Mouse (Mus musculus): ENCODE results near the gene Slu7. TPM values are rescaled to one million over a fixed set of nuclear protein-coding genes. Genes with fewer than 3 reads are reported as not detected.
A peak's percentile ranks its signal among the peaks of the same experiment; 100 is the strongest.

Gene Slu7
- polyA plus RNA-seq, 1 experiment from 2014 or later, result 28.4 TPM

DNA sequence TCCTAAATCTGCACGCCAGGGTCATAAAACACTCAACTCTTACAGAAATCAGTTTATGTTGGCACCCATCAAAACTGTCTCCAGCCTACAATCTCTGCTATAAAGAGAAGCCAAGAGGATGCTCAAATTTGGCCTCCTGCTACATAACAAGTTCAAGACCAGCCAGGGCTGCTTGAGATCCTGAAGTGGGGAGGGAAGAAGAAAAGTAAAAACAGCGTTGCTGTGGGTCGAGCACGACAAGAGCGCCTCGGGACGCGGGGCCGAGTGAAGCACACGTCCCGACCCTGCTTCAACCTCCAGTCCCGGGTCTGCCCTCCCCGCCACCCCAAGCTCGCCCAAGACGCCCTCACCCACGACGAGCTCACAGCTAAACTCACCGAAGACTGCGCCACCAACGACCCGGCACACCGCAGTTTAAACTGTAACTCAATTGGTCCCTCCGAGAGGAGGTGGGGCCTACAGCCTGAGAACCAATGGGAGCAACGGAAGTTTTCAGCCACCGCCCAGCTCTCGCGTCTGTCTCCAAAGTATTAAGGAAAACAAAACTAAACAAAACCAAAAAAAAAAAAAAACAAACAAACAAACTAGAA is 7.6 kb upstream of the Slu7 start, which contains the start of gene Pttg1:
TSS of gene Pttg1 (minus strand) at position 428 of the 590 bp plus-strand sequence.
- no peaks in the 10 kb centered on the region for H3K27me3 ChIP-seq
- no peaks in the 10 kb centered on the region for H3K9me3 ChIP-seq (replicated peaks)
- DNase-seq (peak; percentile 73), ATAC-seq (ENCODE audit: low read depth) (peak; percentile 99)
- whole genome bisulfite sequencing (ENCODE audit: insufficient replicate concordance), result 4% methylated on average over 27 of the region's 27 CpGs
- H3K27ac ChIP-seq, result peak within 1 kb of the TSS; percentile 88
- peaks cover 15% of the 10 kb centered on the region for H3K4me1 ChIP-seq (replicated peaks)
- H3K9ac ChIP-seq, result peak within 1 kb of the TSS; percentile 80
- peak within 1 kb of the TSS; percentile 71 for H3K4me3 ChIP-seq (replicated peaks)
- peaks cover 17% of the 10 kb centered on the region for H3K36me3 ChIP-seq
- H3K4me2 ChIP-seq, result peak within 1 kb of the TSS; percentile 76

DNA sequence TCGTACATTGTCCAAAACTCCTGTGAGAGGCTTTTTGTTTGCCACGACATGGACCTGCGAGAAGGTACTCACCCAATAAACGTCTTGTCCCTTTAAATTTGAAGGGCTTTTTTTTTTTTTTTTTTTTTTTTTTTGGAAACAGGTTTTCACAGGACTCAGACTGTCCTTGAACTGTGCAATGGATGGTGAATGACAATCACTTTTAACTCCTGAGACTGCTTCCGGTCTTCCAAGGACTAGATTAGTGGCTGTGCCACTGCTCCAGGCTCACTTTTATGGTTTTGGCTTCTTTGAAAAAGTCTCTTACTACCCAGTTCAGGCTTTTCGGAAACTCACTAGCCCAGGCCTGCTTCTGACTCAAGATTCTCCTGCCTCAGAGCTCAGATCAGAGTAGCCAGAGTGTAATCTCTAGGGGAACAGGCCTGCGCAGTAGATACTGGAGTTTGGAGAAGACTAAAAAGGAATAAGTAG is 7.1 kb upstream of the Slu7 start:
- Histone ChIP-seq H3K36me3 (peaks cover 15% of the 10 kb centered on the region), H3K9me3 (replicated peaks) (no peaks in the 10 kb centered on the region), H3K27me3 (no peaks in the 10 kb centered on the region), H3K4me2 (peak overlapping the region; percentile 76), H3K27ac (peak overlapping the region; percentile 88), H3K4me3 (replicated peaks) (peak overlapping the region; percentile 71), H3K9ac (peak overlapping the region; percentile 80), H3K4me1 (replicated peaks) (peaks cover 15% of the 10 kb centered on the region)
- peak; percentile 71 for ATAC-seq (ENCODE audit: low read depth)
- 14% methylated on average over 7 of the region's 7 CpGs for WGBS (ENCODE audit: insufficient replicate concordance)
- peak; percentile 26 for DNase-seq

DNA sequence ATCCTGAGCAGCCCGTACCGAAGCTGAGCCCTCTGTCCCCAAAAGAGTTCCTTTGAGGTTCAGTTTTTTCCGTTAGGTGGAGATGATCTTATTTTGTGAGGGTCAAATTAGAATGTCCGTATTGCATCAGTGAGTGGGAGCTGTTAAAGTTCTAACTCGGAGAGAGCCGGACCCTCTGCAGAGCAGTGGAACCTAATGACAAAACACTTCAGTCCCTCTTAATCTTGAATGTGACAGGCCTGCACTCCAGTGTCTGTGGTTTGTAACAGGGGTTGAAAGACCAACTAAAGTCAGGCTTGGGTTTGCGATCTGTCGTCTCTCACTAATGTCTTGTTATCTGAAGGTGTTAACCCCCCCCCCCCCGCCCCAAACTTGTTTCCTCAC is 472 bp downstream of the Slu7 start:
- WGBS (ENCODE audit: insufficient replicate concordance), result 0% methylated on average over 9 of the region's 9 CpGs
- DNase-seq (no peak), ATAC-seq (ENCODE audit: low read depth) (peak; percentile 63)
- no peaks in the 10 kb centered on the region for H3K9me3 ChIP-seq (replicated peaks)
- peaks cover 20% of the 10 kb centered on the region for H3K36me3 ChIP-seq
- peaks cover 17% of the 10 kb centered on the region for H3K4me1 ChIP-seq (replicated peaks)
- H3K9ac ChIP-seq, result peak overlapping the region; percentile 79
- peak overlapping the region; percentile 50 for H3K27ac ChIP-seq
- H3K4me3 ChIP-seq (replicated peaks), result peak overlapping the region; percentile 89
- peak overlapping the region; percentile 77 for H3K4me2 ChIP-seq
- no peaks in the 10 kb centered on the region for H3K27me3 ChIP-seq

GRCm38 (mm10) chr11:43441121-43441520 is 7.6 kb downstream of the Slu7 start:
- WGBS (ENCODE audit: insufficient replicate concordance), result 87% methylated on average over 10 of the region's 10 CpGs
- H3K36me3 ChIP-seq, result peaks cover 89% of the 10 kb centered on the region

GRCm38 (mm10) chr11:43443183-43443582 is 9.6 kb downstream of the Slu7 start:
- Histone ChIP-seq H3K9ac (no peak overlapping the region), H3K4me3 (replicated peaks) (no peak overlapping the region), H3K27ac (no peak overlapping the region), H3K9me3 (replicated peaks) (no peaks in the 10 kb centered on the region), H3K27me3 (no peaks in the 10 kb centered on the region), H3K4me1 (replicated peaks) (no peaks in the 10 kb centered on the region), H3K36me3 (peaks cover 92% of the 10 kb centered on the region), H3K4me2 (no peak overlapping the region)
- ATAC-seq (ENCODE audit: low read depth) (no peak), DNase-seq (no peak)
- WGBS (ENCODE audit: insufficient replicate concordance), result 91% methylated on average over 13 of the region's 13 CpGs

More at GRCm38 (mm10) chr11:43441121-43441520, 7.6 kb downstream of the Slu7 start:
- Histone ChIP-seq H3K4me3 (replicated peaks) (no peak overlapping the region), H3K9me3 (replicated peaks) (no peaks in the 10 kb centered on the region), H3K9ac (no peak overlapping the region), H3K27ac (no peak overlapping the region), H3K4me1 (replicated peaks) (no peaks in the 10 kb centered on the region), H3K27me3 (no peaks in the 10 kb centered on the region), H3K4me2 (no peak overlapping the region)
- ATAC-seq (ENCODE audit: low read depth) (no peak), DNase-seq (no peak)

DNA sequence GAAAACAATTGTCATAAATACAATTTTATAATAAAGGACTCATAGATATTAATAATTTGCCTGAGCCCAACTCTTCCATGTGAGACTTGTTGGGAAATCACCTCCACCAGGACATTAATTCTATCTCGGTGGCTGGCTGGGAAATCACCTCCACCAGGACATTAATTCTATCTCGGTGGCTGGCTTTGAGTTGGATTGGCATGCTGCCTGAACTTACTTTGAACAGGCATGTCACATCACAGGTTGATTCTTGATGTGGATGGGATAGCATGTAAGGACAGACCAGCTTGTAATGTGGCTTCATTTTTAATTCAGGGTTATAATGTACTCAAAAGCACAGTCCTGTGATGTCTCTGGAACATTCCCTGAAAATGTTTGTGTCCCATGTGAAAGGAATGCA is 16.4 kb downstream of the Slu7 start:
- H3K4me2 ChIP-seq, result no peak overlapping the region
- 73% methylated on average over 2 of the region's 2 CpGs for WGBS (ENCODE audit: insufficient replicate concordance)

GRCm38 (mm10) chr11:43451322-43451721 is 17.8 kb downstream of the Slu7 start:
- Histone ChIP-seq H3K4me1 (replicated peaks) (no peaks in the 10 kb centered on the region), H3K27ac (no peak overlapping the region), H3K4me3 (replicated peaks) (no peak overlapping the region), H3K4me2 (no peak overlapping the region), H3K9me3 (replicated peaks) (no peaks in the 10 kb centered on the region), H3K36me3 (peaks cover 12% of the 10 kb centered on the region), H3K9ac (no peak overlapping the region), H3K27me3 (no peaks in the 10 kb centered on the region)
- DNase-seq (no peak), ATAC-seq (ENCODE audit: low read depth) (no peak)
- 34% methylated on average over 4 of the region's 4 CpGs for WGBS (ENCODE audit: insufficient replicate concordance)

More for the DNA sequence above, 16.4 kb downstream of the Slu7 start:
- DNase-seq (no peak), ATAC-seq (ENCODE audit: low read depth) (no peak)
- no peaks in the 10 kb centered on the region for H3K9me3 ChIP-seq (replicated peaks)
- no peak overlapping the region for H3K27ac ChIP-seq
- H3K9ac ChIP-seq, result no peak overlapping the region
- H3K27me3 ChIP-seq, result no peaks in the 10 kb centered on the region
- no peak overlapping the region for H3K4me3 ChIP-seq (replicated peaks)
- peaks cover 27% of the 10 kb centered on the region for H3K36me3 ChIP-seq
- no peaks in the 10 kb centered on the region for H3K4me1 ChIP-seq (replicated peaks)

- DNase-seq (no peak), ATAC-seq (ENCODE audit: low read depth) (no peak)
- Histone ChIP-seq H3K4me1 (replicated peaks) (no peaks in the 10 kb centered on the region), H3K36me3 (peaks cover 5% of the 10 kb centered on the region), H3K27ac (no peak overlapping the region), H3K4me2 (no peak overlapping the region), H3K9ac (no peak overlapping the region), H3K9me3 (replicated peaks) (no peaks in the 10 kb centered on the region), H3K27me3 (no peaks in the 10 kb centered on the region), H3K4me3 (replicated peaks) (no peak overlapping the region)
- WGBS (ENCODE audit: insufficient replicate concordance), result 43% methylated on average over 2 of the region's 2 CpGs
Observed at GRCm38 (mm10) chr11:43452266-43452665, 18.7 kb downstream of the Slu7 start.

- H3K9ac ChIP-seq, result no peak overlapping the region
- H3K36me3 ChIP-seq, result no peaks in the 10 kb centered on the region
- DNase-seq (no peak), ATAC-seq (ENCODE audit: low read depth) (no peak)
- H3K9me3 ChIP-seq (replicated peaks), result no peaks in the 10 kb centered on the region
- no peak overlapping the region for H3K27ac ChIP-seq
- no peak overlapping the region for H3K4me2 ChIP-seq
- H3K4me3 ChIP-seq (replicated peaks), result no peak overlapping the region
- H3K27me3 ChIP-seq, result no peaks in the 10 kb centered on the region
- no peaks in the 10 kb centered on the region for H3K4me1 ChIP-seq (replicated peaks)
- WGBS (ENCODE audit: insufficient replicate concordance), result 81% methylated on average over 25 of the region's 25 CpGs
Observed at GRCm38 (mm10) chr11:43463204-43463603, 29.7 kb downstream of the Slu7 start.

DNA sequence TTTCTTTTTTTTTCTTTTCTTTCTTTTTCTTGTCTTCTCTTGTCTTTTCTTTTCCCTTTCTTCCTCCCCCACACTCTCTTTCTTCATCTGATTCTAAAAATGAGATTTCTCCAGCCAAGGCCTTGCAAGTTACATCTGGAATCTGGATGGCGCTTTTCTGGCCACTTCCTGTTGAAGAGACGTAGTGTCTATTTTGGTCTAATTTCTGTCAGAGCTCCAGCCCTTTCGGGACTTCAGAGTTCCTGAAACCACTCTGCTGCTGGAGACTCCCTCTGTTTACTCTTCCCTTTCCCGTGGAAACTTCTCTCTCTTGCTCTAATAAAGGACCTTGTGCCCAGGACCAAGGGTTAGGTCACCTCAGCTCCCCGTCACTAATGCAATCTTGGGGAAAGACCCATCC is 36.6 kb downstream of the Slu7 start:
- H3K4me2 ChIP-seq, result no peak overlapping the region
- H3K9me3 ChIP-seq (replicated peaks), result no peaks in the 10 kb centered on the region

GRCm38 (mm10) chr11:43470881-43471820 is 37.6 kb downstream of the Slu7 start:
- Histone ChIP-seq H3K27ac (no peak overlapping the region), H3K36me3 (no peaks in the 10 kb centered on the region), H3K9me3 (replicated peaks) (no peaks in the 10 kb centered on the region), H3K27me3 (0 out of 2 replicates have a peak, but pooled peaks cover 3% of the 10 kb centered on the region), H3K4me1 (replicated peaks) (0 out of 2 replicates have a peak, but pooled peaks cover 6% of the 10 kb centered on the region), H3K4me3 (replicated peaks) (no peak overlapping the region), H3K4me2 (no peak overlapping the region), H3K9ac (no peak overlapping the region)
- DNase-seq (no peak), ATAC-seq (ENCODE audit: low read depth) (no peak)
- WGBS (ENCODE audit: insufficient replicate concordance), result 55% methylated on average over 6 of the region's 6 CpGs

More for the DNA sequence above, 36.6 kb downstream of the Slu7 start:
- WGBS (ENCODE audit: insufficient replicate concordance), result 24% methylated on average over 5 of the region's 5 CpGs
- Histone ChIP-seq H3K27me3 (0 out of 2 replicates have a peak, but pooled peaks cover 3% of the 10 kb centered on the region), H3K4me1 (replicated peaks) (0 out of 2 replicates have a peak, but pooled peaks cover 6% of the 10 kb centered on the region), H3K36me3 (no peaks in the 10 kb centered on the region), H3K9ac (no peak overlapping the region), H3K4me3 (replicated peaks) (no peak overlapping the region), H3K27ac (no peak overlapping the region)
- ATAC-seq (ENCODE audit: low read depth) (no peak), DNase-seq (no peak)

Data from liver, embryonic 13.5 days (tissue).